Mouse (Mus musculus): ENCODE results near the gene Cdh4. TPM values are rescaled to one million over a fixed set of nuclear protein-coding genes. Genes with fewer than 3 reads are reported as not detected.

Gene Cdh4
- total RNA-seq (2023; ENCODE audit: inconsistent age) = not detected in 4 replicates

DNA sequence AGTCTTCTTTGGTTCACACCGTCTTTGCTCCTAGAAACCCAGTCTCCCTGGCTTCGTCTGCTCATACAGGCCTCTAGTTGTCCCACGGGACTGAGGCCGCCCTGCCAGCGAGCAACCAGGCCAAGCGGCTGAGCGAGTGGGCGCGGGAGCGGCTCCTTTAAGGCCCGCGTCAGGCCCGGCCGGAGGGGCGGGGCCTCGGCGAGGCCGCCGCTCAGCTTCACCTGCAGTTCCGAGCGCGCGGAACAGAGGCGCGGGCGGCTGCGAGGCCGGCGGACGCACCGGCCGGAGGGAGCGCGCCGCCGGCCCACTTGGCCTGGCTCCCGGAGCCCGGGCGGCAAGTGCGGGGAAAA, at the start of gene Cdh4:
Gene Cdh4 (plus strand): TSS at position 241 of the 350 bp plus-strand sequence.

